Mouse (Mus musculus) spleen, postnatal 36 days (tissue): ENCODE results near the gene Ppp3cb.

Experiments
- DNase-seq, 2 experiments: peaks; one replicate each; pipeline ENCODE4 v3.0.0; 2022; ENCODE audit warnings: low spot score in 2 of 2, mixed read lengths in 1 of 2

The Ppp3cb gene

GRCm38 (mm10) chr14:20480195-20480579 lies 66.2 kb downstream of the Ppp3cb start:
- DNase-seq: no peak

GRCm38 (mm10) chr14:20479291-20480194 lies 66.8 kb downstream of the Ppp3cb start, which contains the start of gene Anxa7:
Anxa7 (minus strand) TSS chr14:20480133.
- DNase-seq: peak; percentile 72 to 81

- DNase-seq: peak; percentile 52 to 54
Measured at GRCm38 (mm10) chr14:20478801-20479200, 67.6 kb downstream of the Ppp3cb start.

GRCm38 (mm10) chr14:20478385-20478784 lies 68.0 kb downstream of the Ppp3cb start:
- DNase-seq: no peak

- no peak for DNase-seq
Measured at GRCm38 (mm10) chr14:20477261-20478025, 68.9 kb downstream of the Ppp3cb start.

- no peak for DNase-seq
Measured at GRCm38 (mm10) chr14:20460216-20460615, 86.2 kb downstream of the Ppp3cb start.

- no peak for DNase-seq
Measured at GRCm38 (mm10) chr14:20458378-20458777, 88.0 kb downstream of the Ppp3cb start.

GRCm38 (mm10) chr14:20452929-20453328 lies 93.4 kb downstream of the Ppp3cb start:
- DNase-seq: no peak

- DNase-seq: peak; percentile 43 to 61
Measured at GRCm38 (mm10) chr14:20451765-20452331, 94.5 kb downstream of the Ppp3cb start, which contains the start of gene Cfap70. Cfap70 (minus strand) TSS chr14:20452226.

- no peak for DNase-seq
Measured at GRCm38 (mm10) chr14:20451302-20451701, 95.1 kb downstream of the Ppp3cb start.
